Mouse (Mus musculus) olfactory bulb, adult 2 months (tissue): Measurements from ENCODE around the gene Aqp8.
A peak's percentile ranks its signal among the peaks of the same experiment; 100 is the strongest.

Experiments used
- CTCF ChIP-seq: fragments of 200-500 bp; IDR thresholded peaks from 2 replicates; pipeline ENCODE4 v1.5.1; 2012; ENCODE audit warnings: low read depth, mild to moderate bottlenecking, low read length, moderate library complexity; ENCODE audit not compliant: insufficient read depth
- POLR2A ChIP-seq: fragments of 200-500 bp; IDR thresholded peaks from 2 replicates; pipeline ENCODE4 v1.6.1; 2012; ENCODE audit warnings: mild to moderate bottlenecking, low read depth, low read length, moderate library complexity; ENCODE audit not compliant: insufficient read depth

GRCm38 (mm10) chr7:123500239-123501219 is 38.4 kb downstream of the Aqp8 start, which contains the start of gene Zkscan2:
- peak; percentile 24; the same call in 1 of the 2 replicates for TF ChIP-seq CTCF
- TF ChIP-seq POLR2A: peak; percentile 80
